Mouse (Mus musculus): ENCODE measurements around the gene Ltb4r2.

- TF ChIP-seq GATA1 (IDR thresholded peaks at IDR 0.05; ENCODE audit: low read length), result no peak
- TF ChIP-seq TAL1 (IDR thresholded peaks at IDR 0.05; ENCODE audit: low read length), result no peak
These were observed 40.2 kb upstream of the Ltb4r2 start for GRCm38 (mm10) chr14:55721076-55721475.
